Mouse (Mus musculus) retina, embryonic 14.5 days (tissue): ENCODE measurements around the gene Cadps2.

Source experiments
- DNase-seq: peaks from one replicate; pipeline ENCODE4 v3.0.0-alpha.2; 2015; ENCODE audit warnings: low spot score

Gene Cadps2

GRCm38 (mm10) chr6:23353480-23353879, 485.7 kb downstream of the Cadps2 start:
- peak; percentile 51 for DNase-seq

GRCm38 (mm10) chr6:23337411-23338063, 501.7 kb downstream of the Cadps2 start:
- DNase-seq, result no peak

- no peak for DNase-seq
Measured at GRCm38 (mm10) chr6:23314945-23315344, 524.3 kb downstream of the Cadps2 start.

- no peak for DNase-seq
Measured at GRCm38 (mm10) chr6:23314291-23314690, 524.9 kb downstream of the Cadps2 start.

GRCm38 (mm10) chr6:23306046-23306445, 533.2 kb downstream of the Cadps2 start:
- no peak for DNase-seq

- no peak for DNase-seq
Measured at GRCm38 (mm10) chr6:23298596-23298995, 540.6 kb downstream of the Cadps2 start.

GRCm38 (mm10) chr6:23294685-23295084, 544.5 kb downstream of the Cadps2 start:
- no peak for DNase-seq

GRCm38 (mm10) chr6:23288752-23289151, 550.5 kb downstream of the Cadps2 start:
- no peak for DNase-seq

GRCm38 (mm10) chr6:23281514-23281820, 557.8 kb downstream of the Cadps2 start:
- no peak for DNase-seq

- peak; percentile 65 for DNase-seq
Measured at GRCm38 (mm10) chr6:23280811-23281513, 558.3 kb downstream of the Cadps2 start.

GRCm38 (mm10) chr6:23273483-23273882, 565.7 kb downstream of the Cadps2 start:
- no peak for DNase-seq

- peak; percentile 36 for DNase-seq
Measured at GRCm38 (mm10) chr6:23272979-23273378, 566.2 kb downstream of the Cadps2 start.

- no peak for DNase-seq
Measured at GRCm38 (mm10) chr6:23272542-23272941, 566.7 kb downstream of the Cadps2 start.

GRCm38 (mm10) chr6:23260738-23261050, 578.5 kb downstream of the Cadps2 start:
- DNase-seq, result no peak

- no peak for DNase-seq
Measured at GRCm38 (mm10) chr6:23260016-23260737, 579.0 kb downstream of the Cadps2 start.

- DNase-seq, result no peak
Measured at GRCm38 (mm10) chr6:23257981-23258380, 581.2 kb downstream of the Cadps2 start.

GRCm38 (mm10) chr6:23255161-23255560, 584.1 kb downstream of the Cadps2 start:
- no peak for DNase-seq

GRCm38 (mm10) chr6:23254644-23255043, 584.6 kb downstream of the Cadps2 start:
- DNase-seq, result no peak

GRCm38 (mm10) chr6:23253353-23254311, 585.6 kb downstream of the Cadps2 start:
- peak; percentile 58 for DNase-seq

- peak; percentile 59 for DNase-seq
Measured at GRCm38 (mm10) chr6:23252196-23253135, 586.8 kb downstream of the Cadps2 start.

GRCm38 (mm10) chr6:23251431-23251830, 587.8 kb downstream of the Cadps2 start:
- no peak for DNase-seq
